Mouse (Mus musculus) hindbrain, embryonic 12.5 days (tissue): ENCODE data around the gene Fggy. TPM values are rescaled to one million over a fixed set of nuclear protein-coding genes. Genes with fewer than 3 reads are reported as not detected.

Source experiments
- ATAC-seq: fragments of 200-750 bp; cut with Nextera tagmentation; 2 replicates; pipeline ENCODE4 v1.8.0; 2017; ENCODE audit warnings: moderate TSS enrichment; ENCODE audit not compliant: low FRiP score
- H3K27ac ChIP-seq: fragments of 300-500 bp; sonication (generic); 2 replicates; pipeline ENCODE4 v1.5.1; 2016; ENCODE audit warnings: mild to moderate bottlenecking
- H3K27me3 ChIP-seq: fragments of 300-500 bp; sonication (generic); 2 replicates; pipeline ENCODE4 v1.6.1; 2016; ENCODE audit warnings: mild to moderate bottlenecking
- H3K36me3 ChIP-seq: fragments of 300-500 bp; sonication (generic); 2 replicates; pipeline ENCODE4 v1.6.1; 2016; ENCODE audit warnings: mild to moderate bottlenecking
- H3K4me1 ChIP-seq: fragments of 300-500 bp; sonication (generic); 2 replicates; pipeline ENCODE4 v1.6.1; 2016
- H3K4me2 ChIP-seq: fragments of 300-500 bp; sonication (generic); replicated peaks from 2 replicates; pipeline ENCODE4 v1.6.1; 2016; ENCODE audit warnings: mild to moderate bottlenecking
- H3K4me3 ChIP-seq: fragments of 300-500 bp; sonication (generic); 2 replicates; pipeline ENCODE4 v1.5.1; 2016; ENCODE audit warnings: mild to moderate bottlenecking
- H3K9ac ChIP-seq: fragments of 300-500 bp; sonication (generic); 2 replicates; pipeline ENCODE4 v1.6.1; 2016; ENCODE audit warnings: mild to moderate bottlenecking, moderate library complexity
- H3K9me3 ChIP-seq: fragments of 300-500 bp; sonication (generic); replicated peaks from 2 replicates; pipeline ENCODE4 v1.6.1; 2016; ENCODE audit warnings: mild to moderate bottlenecking
- WGBS: fragments of 180-500 bp; shearing (Covaris S2); methylation state at CpG from one replicate; pipeline ENCODE4 v1.1.7; 2016; 5-methylcytosine and 5-hydroxymethylcytosine counted together
- polyA plus RNA-seq: library from polyadenylated mRNA; unstranded; fragments of >200 nt; fragmentation: Nextera tagmentation; extraction: Ambion mirVana; gene quantifications from 2 replicates; pipeline ENCODE4 v1.2.1, GENCODE M21; 2016

The Fggy gene
- polyA plus RNA-seq, 1 experiment from 2014 or later: 8.7 TPM

DNA sequence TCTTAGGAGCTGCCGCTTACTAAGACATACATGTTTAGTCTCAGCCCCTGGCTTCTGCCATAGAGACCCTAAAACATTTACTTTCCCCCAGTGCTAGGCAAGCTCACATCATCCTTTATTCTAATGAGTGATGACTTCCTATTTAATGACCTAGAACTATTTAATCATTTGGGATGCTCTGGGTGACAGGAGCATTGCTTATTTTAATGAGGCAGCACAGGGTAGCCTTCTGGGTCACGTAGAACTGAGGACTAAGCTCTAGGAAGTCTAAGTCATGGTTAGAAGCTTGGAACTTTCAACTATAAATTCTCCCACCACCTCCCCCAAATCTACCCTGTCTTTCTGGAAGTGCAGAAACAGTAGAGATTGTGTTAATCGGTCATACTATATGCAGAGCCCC lies 111.2 kb downstream of the Fggy start:
- WGBS: 84% methylated on average over 3 of the region's 3 CpGs
- no peak overlapping the region for H3K27ac ChIP-seq
- no peaks in the 10 kb centered on the region for H3K27me3 ChIP-seq
- no peak for ATAC-seq
- H3K4me3 ChIP-seq: no peak overlapping the region
- no peaks in the 10 kb centered on the region; the same call in 1 of the 2 replicates for H3K4me1 ChIP-seq
- H3K4me2 ChIP-seq: no peak overlapping the region
- H3K9ac ChIP-seq: no peak overlapping the region
- H3K36me3 ChIP-seq: no peaks in the 10 kb centered on the region
- H3K9me3 ChIP-seq: no peaks in the 10 kb centered on the region

DNA sequence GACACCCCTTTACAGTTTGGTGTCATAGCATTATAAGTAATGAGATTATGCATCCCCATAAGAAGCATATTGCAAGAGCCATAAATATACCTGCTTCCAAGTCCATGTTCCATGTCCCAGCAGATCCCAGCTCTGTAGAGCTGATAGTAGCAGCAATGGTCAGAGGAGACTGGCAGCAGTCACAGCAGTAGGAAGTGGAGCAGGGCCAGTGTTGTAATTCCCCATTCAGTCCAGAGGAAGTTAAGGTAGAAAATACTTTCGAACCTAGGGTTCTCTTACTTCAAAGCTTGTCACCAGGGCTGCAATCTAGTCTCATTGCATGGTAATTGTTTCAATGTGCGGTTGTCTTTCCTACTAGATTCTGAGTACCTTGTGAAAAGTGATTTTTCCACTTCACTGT lies 112.0 kb downstream of the Fggy start:
- no peak overlapping the region for H3K4me2 ChIP-seq
- ATAC-seq: no peak
- no peak overlapping the region for H3K4me3 ChIP-seq
- H3K36me3 ChIP-seq: no peaks in the 10 kb centered on the region
- H3K27me3 ChIP-seq: no peaks in the 10 kb centered on the region
- no peaks in the 10 kb centered on the region; the same call in 1 of the 2 replicates for H3K4me1 ChIP-seq
- H3K27ac ChIP-seq: no peak overlapping the region
- WGBS: 54% methylated on average over 2 of the region's 2 CpGs
- no peaks in the 10 kb centered on the region for H3K9me3 ChIP-seq
- H3K9ac ChIP-seq: no peak overlapping the region

DNA sequence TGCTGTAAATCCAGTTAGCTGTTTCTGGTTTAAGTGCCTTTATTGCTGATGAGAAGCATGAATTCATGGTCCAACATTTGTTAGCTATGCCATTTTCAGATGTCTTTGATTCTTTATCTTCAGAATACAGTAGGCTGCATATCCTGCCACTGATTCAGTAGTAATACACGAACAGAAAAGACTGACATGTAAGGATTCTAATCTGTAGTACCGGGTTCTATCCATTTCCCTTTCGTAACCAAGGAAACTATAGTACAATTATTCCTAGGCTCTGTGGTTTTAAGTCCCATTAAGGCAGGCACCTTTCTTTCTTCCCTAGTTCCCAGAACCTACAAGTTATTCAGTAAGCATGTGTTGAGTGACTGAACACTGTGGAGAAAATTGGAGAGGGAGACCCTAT lies 113.3 kb downstream of the Fggy start:
- no peaks in the 10 kb centered on the region for H3K27me3 ChIP-seq
- no peak for ATAC-seq

DNA sequence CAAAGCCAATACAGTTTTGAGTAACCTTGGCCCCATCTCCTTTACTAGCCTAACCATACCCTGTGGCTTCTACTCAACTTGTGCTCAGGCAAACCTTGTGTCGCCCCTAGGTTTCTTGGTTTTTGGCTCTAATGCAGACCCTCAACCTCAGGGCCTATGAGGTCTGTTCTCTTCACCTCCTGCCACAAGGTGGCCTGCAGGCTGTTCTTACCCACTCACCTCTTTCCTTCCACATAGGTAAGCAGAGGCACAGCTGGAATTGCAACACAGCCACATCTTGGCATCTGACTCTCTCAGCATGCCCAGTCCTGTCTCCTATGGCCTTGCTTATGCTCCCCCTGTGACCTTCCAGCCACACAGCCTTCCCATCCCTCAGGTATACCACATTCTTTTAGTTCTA lies 114.7 kb downstream of the Fggy start:
- WGBS: 81% methylated on average over 1 of the region's 1 CpGs
- no peak overlapping the region for H3K4me3 ChIP-seq
- H3K4me2 ChIP-seq: no peak overlapping the region
- no peaks in the 10 kb centered on the region for H3K36me3 ChIP-seq
- no peaks in the 10 kb centered on the region for H3K27me3 ChIP-seq
- H3K9me3 ChIP-seq: no peaks in the 10 kb centered on the region
- H3K4me1 ChIP-seq: no peaks in the 10 kb centered on the region
- no peak overlapping the region for H3K27ac ChIP-seq
- no peak overlapping the region for H3K9ac ChIP-seq
- ATAC-seq: no peak

More for the DNA sequence above, 113.3 kb downstream of the Fggy start:
- Histone ChIP-seq H3K36me3 (no peaks in the 10 kb centered on the region), H3K9me3 (no peaks in the 10 kb centered on the region), H3K9ac (no peak overlapping the region), H3K4me2 (no peak overlapping the region), H3K4me3 (no peak overlapping the region), H3K27ac (no peak overlapping the region), H3K4me1 (no peaks in the 10 kb centered on the region)
- WGBS: 78% methylated on average over 3 of the region's 3 CpGs

DNA sequence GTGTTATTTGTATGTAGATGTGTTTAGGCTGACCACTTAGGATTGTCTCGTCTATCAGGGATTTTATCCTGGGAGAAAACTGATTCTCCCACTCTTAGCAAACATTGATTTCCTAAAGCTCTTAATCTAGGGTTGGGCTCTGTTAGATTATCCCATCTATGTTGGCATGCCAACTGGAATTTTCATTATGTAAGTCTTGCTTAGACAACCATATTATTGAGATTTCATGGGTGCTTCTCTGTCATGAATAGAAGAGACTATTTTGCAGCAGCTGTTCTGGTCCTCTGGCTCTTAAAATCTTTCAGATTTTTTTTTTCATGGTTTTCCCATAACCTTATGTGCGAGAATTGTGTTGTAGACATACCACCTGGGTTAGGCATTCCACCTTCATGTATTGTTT lies 119.1 kb downstream of the Fggy start:
- H3K9ac ChIP-seq: no peak overlapping the region
- 55% methylated on average over 2 of the region's 2 CpGs for WGBS
- H3K4me3 ChIP-seq: no peak overlapping the region
- H3K27me3 ChIP-seq: no peaks in the 10 kb centered on the region
- H3K36me3 ChIP-seq: no peaks in the 10 kb centered on the region
- H3K4me1 ChIP-seq: no peaks in the 10 kb centered on the region
- H3K9me3 ChIP-seq: no peaks in the 10 kb centered on the region
- H3K4me2 ChIP-seq: no peak overlapping the region
- ATAC-seq: no peak
- no peak overlapping the region for H3K27ac ChIP-seq

DNA sequence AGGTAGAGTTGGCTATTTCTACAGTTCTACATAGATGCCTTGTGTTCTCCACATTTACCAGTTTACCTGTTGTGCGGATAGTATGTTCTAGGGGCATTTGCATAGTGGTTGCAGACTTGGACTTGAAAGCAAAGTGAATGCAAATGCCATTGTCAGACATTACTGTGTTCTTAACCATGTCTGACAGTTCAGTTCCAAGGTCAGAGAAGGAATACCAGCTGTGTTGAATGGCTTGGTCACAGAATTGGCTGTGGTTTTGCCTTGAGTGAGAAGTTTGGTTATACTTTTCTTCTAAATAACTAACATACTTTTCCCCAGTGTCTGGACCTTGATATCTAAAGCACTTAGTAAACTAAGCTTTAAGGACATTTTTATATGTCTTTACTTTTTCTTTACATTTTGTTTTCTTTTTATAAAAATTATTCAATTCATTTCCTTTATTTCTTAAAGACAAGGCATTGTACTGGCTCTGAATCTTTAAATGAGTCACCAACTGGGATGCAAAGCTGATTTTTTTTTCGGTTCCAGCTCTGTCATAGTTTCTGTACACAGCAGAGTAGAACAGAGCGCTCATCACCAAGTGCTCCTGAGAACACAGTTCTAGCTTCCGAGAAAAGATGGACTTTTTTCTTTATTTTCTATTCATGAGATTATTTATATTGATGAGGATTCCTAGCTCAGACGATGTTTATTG lies 123.6 kb downstream of the Fggy start:
- no peak for ATAC-seq
- H3K36me3 ChIP-seq: no peaks in the 10 kb centered on the region
- no peak overlapping the region for H3K4me2 ChIP-seq
- no peak overlapping the region for H3K4me3 ChIP-seq
- H3K9ac ChIP-seq: no peak overlapping the region
- WGBS: 91% methylated on average over 5 of the region's 5 CpGs
- no peak overlapping the region for H3K27ac ChIP-seq
- H3K4me1 ChIP-seq: peaks cover 17% of the 10 kb centered on the region
- H3K27me3 ChIP-seq: no peaks in the 10 kb centered on the region
- H3K9me3 ChIP-seq: no peaks in the 10 kb centered on the region

DNA sequence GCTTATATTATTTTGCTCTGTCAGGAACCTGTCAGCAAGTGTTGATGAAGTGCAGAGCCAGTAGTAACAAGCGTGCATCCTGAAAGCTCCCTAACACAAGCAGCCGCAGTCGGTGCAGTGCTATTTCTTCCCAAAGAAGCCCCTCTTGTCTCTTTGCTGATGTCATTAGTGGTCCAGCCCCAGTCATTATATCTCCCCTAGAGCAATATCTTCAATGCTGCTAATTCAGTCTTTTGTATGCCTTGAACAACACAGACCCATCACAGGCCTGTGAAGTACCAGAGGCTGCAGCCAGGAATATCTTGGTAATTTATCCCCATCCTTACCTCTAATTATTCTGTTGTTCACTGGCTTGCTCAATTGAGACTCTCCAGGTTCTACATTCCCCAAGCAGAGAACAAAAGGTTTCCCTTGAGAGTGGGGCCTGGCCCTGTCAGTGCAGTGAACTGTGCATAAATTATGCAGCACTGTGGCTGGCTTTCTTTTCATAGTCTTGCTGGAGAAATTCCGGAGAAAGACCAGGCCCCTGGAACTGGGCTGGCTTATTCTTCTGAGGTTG lies 127.3 kb downstream of the Fggy start:
- H3K4me2 ChIP-seq: no peak overlapping the region
- H3K27ac ChIP-seq: peak overlapping the region; percentile 77
- H3K9ac ChIP-seq: no peak overlapping the region
- peaks cover 17% of the 10 kb centered on the region for H3K4me1 ChIP-seq
- 9% methylated on average over 4 of the region's 4 CpGs for WGBS
- no peaks in the 10 kb centered on the region for H3K27me3 ChIP-seq
- no peaks in the 10 kb centered on the region for H3K36me3 ChIP-seq
- peak; percentile 93 for ATAC-seq
- H3K4me3 ChIP-seq: no peak overlapping the region
- H3K9me3 ChIP-seq: no peaks in the 10 kb centered on the region

DNA sequence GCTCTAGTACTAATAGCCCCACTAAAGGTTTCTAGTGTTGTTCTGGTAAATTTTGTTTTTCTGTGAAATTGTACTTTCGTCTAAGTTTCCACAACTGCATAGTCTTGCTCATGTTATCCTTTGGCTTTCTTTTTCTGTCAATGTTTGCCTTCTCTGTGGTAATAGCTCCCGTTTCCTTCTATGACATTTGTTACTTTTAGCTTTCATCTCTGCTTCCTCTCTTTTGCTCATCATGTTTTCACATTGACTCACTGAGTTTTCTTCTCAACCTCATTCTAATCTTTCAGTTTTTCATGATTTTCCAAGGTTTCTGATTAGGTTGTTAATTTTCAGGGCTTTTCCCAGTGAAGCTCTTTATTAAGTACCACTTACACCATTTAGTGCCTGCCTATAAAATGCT lies 129.5 kb downstream of the Fggy start:
- H3K27ac ChIP-seq: no peak overlapping the region
- H3K4me3 ChIP-seq: no peak overlapping the region
- H3K4me1 ChIP-seq: peaks cover 17% of the 10 kb centered on the region
- H3K9me3 ChIP-seq: no peaks in the 10 kb centered on the region
- no peaks in the 10 kb centered on the region for H3K27me3 ChIP-seq
- H3K9ac ChIP-seq: no peak overlapping the region
- ATAC-seq: no peak
- 93% methylated on average over 2 of the region's 2 CpGs for WGBS
- no peak overlapping the region for H3K4me2 ChIP-seq
- H3K36me3 ChIP-seq: no peaks in the 10 kb centered on the region

DNA sequence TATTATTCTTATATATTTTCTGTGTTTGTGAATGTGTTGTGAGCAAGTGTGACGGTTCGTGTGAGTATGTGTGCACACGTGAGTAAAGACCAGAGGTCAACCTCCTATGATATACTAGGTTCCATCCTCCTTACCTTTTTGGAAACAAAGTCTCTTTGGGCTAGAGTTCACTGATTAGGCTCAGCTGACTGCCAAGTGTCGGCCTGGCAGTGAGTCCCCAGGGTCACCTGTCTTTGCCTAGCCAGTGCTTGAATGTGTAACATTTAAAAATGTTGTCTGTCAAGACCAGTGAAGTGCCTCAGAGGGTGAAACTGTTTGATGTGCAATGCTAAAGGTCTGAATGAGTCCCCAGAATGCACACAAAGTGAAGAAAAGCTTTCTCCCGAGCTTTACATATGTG lies 130.0 kb downstream of the Fggy start:
- H3K9ac ChIP-seq: no peak overlapping the region
- H3K36me3 ChIP-seq: no peaks in the 10 kb centered on the region
- no peak overlapping the region for H3K4me2 ChIP-seq
- no peak overlapping the region for H3K27ac ChIP-seq
- H3K4me3 ChIP-seq: no peak overlapping the region
- H3K9me3 ChIP-seq: no peaks in the 10 kb centered on the region
- ATAC-seq: no peak
- WGBS: 84% methylated on average over 5 of the region's 5 CpGs
- H3K4me1 ChIP-seq: peaks cover 17% of the 10 kb centered on the region
- no peaks in the 10 kb centered on the region for H3K27me3 ChIP-seq

DNA sequence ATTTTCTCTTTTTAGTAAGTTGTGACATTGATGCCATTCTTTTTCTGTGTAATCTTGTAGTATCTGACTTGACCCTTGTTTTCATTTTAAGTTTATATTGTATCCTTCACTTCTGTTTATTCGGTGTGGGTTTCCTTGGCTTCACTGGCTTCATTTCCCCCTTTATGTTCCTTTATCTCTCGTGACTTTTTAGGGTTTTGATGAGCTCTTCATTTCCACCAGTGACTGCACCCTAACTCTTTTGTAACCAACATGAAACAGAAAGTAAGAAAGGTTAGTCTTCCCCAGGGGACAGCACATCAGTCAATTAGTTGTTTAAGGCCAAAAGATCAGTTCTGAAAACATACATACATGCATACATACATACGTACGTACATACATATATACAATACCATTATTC lies 130.9 kb downstream of the Fggy start:
- Histone ChIP-seq H3K4me2 (no peak overlapping the region), H3K4me3 (no peak overlapping the region), H3K9me3 (no peaks in the 10 kb centered on the region), H3K9ac (no peak overlapping the region), H3K4me1 (peaks cover 17% of the 10 kb centered on the region), H3K27me3 (no peaks in the 10 kb centered on the region), H3K27ac (no peak overlapping the region), H3K36me3 (no peaks in the 10 kb centered on the region)
- no peak for ATAC-seq
- WGBS: 89% methylated on average over 4 of the region's 4 CpGs

DNA sequence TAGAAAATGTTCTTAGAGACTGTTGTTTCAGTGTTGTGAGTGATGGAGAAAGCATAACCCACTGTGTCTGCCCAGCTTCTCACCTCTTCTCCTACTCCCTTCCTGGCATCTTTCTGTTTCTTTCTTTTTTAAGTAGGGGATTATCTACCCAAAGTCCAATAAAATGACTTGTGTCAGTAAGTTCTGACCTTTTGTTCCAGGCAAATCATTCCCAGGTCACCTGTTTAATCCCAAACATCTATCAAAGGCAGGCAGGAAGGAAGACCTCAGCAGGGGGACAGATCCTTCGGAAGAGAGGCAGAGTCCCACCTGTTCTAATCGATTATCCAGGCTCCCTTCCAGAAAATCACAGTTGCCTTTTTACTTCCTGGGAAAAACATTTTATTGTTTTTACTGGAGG lies 143.1 kb downstream of the Fggy start:
- H3K36me3 ChIP-seq: no peaks in the 10 kb centered on the region
- H3K27ac ChIP-seq: no peak overlapping the region
- no peak for ATAC-seq
- H3K4me1 ChIP-seq: no peaks in the 10 kb centered on the region
- no peak overlapping the region for H3K4me2 ChIP-seq
- no peak overlapping the region for H3K4me3 ChIP-seq
- H3K9ac ChIP-seq: no peak overlapping the region
- whole genome bisulfite sequencing: 74% methylated on average over 2 of the region's 2 CpGs
- no peaks in the 10 kb centered on the region for H3K27me3 ChIP-seq
- no peaks in the 10 kb centered on the region for H3K9me3 ChIP-seq

DNA sequence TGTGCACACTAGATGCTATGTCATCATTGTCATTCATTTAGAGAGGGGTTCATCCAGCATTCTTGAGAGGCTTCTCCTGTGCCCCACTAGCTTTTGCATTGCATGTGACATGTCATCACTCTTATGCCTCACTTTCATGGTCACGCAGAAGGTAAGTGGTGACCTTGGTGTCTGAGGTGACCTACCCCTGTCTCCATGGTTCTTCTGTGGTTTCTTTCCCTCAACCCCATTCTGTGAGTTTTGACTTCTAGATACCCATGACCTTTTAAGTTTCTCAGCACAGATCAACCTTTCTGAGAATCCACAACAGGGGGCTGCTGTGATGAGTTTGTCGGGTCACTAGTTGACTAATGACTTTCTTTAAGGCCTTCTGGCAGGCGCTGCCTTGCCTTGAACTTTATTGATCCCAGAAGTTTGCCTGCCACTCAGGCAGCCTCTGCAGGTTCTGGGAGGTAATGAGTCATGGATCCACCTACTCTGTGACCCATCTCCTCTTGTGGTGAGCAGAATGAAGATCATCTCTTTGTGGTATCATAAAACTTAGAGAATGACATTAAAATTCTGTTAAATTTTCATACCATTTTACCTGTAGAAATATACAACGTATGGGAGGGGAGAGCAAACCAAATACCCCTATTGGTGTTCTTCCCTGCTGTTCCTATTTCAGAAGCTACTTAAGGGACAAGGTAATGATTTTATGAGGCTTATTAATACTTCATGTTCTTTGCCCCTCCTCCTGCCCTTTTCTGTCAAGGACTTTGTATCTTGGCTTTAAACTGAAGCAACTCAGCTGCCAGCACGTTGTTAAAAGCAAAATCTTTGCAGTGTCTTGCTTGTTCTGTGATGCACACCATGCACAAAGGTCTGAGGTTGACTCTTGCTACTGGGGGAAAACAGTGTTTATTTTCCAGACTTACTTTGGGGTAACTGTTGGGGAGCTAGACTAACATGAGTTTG lies 150.9 kb downstream of the Fggy start:
- no peaks in the 10 kb centered on the region for H3K36me3 ChIP-seq
- no peak overlapping the region for H3K4me2 ChIP-seq
- H3K4me1 ChIP-seq: no peaks in the 10 kb centered on the region
- H3K27ac ChIP-seq: no peak overlapping the region
- no peaks in the 10 kb centered on the region for H3K27me3 ChIP-seq
- no peak overlapping the region for H3K9ac ChIP-seq
- no peak overlapping the region for H3K4me3 ChIP-seq
- ATAC-seq: no peak
- 78% methylated on average over 5 of the region's 5 CpGs for WGBS
- no peaks in the 10 kb centered on the region for H3K9me3 ChIP-seq
